Mouse (Mus musculus): Measurements from ENCODE around the gene Zfp963.

GRCm38 (mm10) chr8:69774503-69775148, 24.9 kb upstream of the Zfp963 start, which contains the start of gene Gm20422:
- TF ChIP-seq CTCF (IDR thresholded peaks at IDR 0.05; ENCODE audit: borderline replicate concordance, control insufficient read depth, extremely low read depth, insufficient read depth, low read length, poor library complexity) (0 out of 2 replicates have a peak, but pooled peaks have one; percentile 61), POLR2A (IDR thresholded peaks at IDR 0.05; ENCODE audit: control insufficient read depth, extremely low read depth, insufficient read depth, low read length, poor library complexity) (peak; percentile 91)
